Mouse (Mus musculus) olfactory bulb, adult 2 months (tissue): ENCODE data around the gene Phtf2. TPM values are rescaled to one million over a fixed set of nuclear protein-coding genes. Genes with fewer than 3 reads are reported as not detected.
"Not testable (repeated sequence)": the region's sequence is repeated elsewhere in the genome, so short reads cannot be mapped to it uniquely, and the experiment has no call there.

Experiments
- H3K27ac ChIP-seq: fragments of 200-500 bp; 2 replicates; pipeline ENCODE4 v1.5.1; 2012; ENCODE audit warnings: low read depth, low read length; ENCODE audit not compliant: insufficient read depth
- H3K4me1 ChIP-seq: fragments of 200-500 bp; 2 replicates; pipeline ENCODE4 v1.6.1; 2012; ENCODE audit warnings: low read length; ENCODE audit not compliant: control insufficient read depth, insufficient read depth
- H3K4me3 ChIP-seq: fragments of 200-500 bp; 2 replicates; pipeline ENCODE4 v1.5.1; 2012; ENCODE audit warnings: mild to moderate bottlenecking, low read depth, low read length, moderate library complexity; ENCODE audit not compliant: insufficient read depth
- CTCF ChIP-seq: fragments of 200-500 bp; IDR thresholded peaks from 2 replicates; pipeline ENCODE4 v1.5.1; 2012; ENCODE audit warnings: low read depth, mild to moderate bottlenecking, low read length, moderate library complexity; ENCODE audit not compliant: insufficient read depth
- POLR2A ChIP-seq: fragments of 200-500 bp; IDR thresholded peaks from 2 replicates; pipeline ENCODE4 v1.6.1; 2012; ENCODE audit warnings: mild to moderate bottlenecking, low read depth, low read length, moderate library complexity; ENCODE audit not compliant: insufficient read depth
- WGBS: fragments of 180-500 bp; shearing (Covaris S2); methylation state at CpG from one replicate; pipeline ENCODE4 v1.1.7; 2018; 5-methylcytosine and 5-hydroxymethylcytosine counted together
- polyA plus RNA-seq: library from polyadenylated mRNA; stranded (reverse); fragments of >200 nt; gene quantifications from 2 replicates; pipeline ENCODE4 v1.2.4, GENCODE M21; 2012; ENCODE audit warnings: low replicate concordance; ENCODE audit not compliant: missing spikeins, insufficient read depth, insufficient read length

Phtf2 gene
- polyA plus RNA-seq, 1 experiment: not detected

GRCm38 (mm10) chr5:20791793-20792554 lies 90.0 kb downstream of the Phtf2 start:
- no peak overlapping the region for H3K4me3 ChIP-seq
- TF ChIP-seq CTCF: no peak
- no peak for TF ChIP-seq POLR2A
- peak overlapping the region; percentile 50 for H3K27ac ChIP-seq
- 58% methylated on average over 10 of the region's 10 CpGs for WGBS
- peaks cover 5% of the 10 kb centered on the region; the same call in 1 of the 2 replicates for H3K4me1 ChIP-seq

- H3K27ac ChIP-seq, H3K4me3 ChIP-seq, H3K4me1 ChIP-seq: not testable (repeated sequence)
- WGBS: 92% methylated on average over 3 of the region's 5 CpGs
Measured at GRCm38 (mm10) chr5:20786471-20786870, 95.5 kb downstream of the Phtf2 start.

GRCm38 (mm10) chr5:20781116-20781515 lies 100.8 kb downstream of the Phtf2 start:
- Histone ChIP-seq H3K27ac (no peak overlapping the region), H3K4me3 (no peak overlapping the region), H3K4me1 (no peaks in the 10 kb centered on the region)
- 100% methylated on average over 1 of the region's 1 CpGs for WGBS
- no peak for TF ChIP-seq POLR2A
- no peak for TF ChIP-seq CTCF

- H3K27ac ChIP-seq: no peak overlapping the region
- WGBS: 86% methylated on average over 2 of the region's 2 CpGs
- TF ChIP-seq CTCF: no peak
- TF ChIP-seq POLR2A: no peak
- H3K4me1 ChIP-seq: no peaks in the 10 kb centered on the region
- H3K4me3 ChIP-seq: no peak overlapping the region
Measured at GRCm38 (mm10) chr5:20779191-20779590, 102.7 kb downstream of the Phtf2 start.

GRCm38 (mm10) chr5:20778274-20778984 lies 103.5 kb downstream of the Phtf2 start:
- H3K4me1 ChIP-seq: no peaks in the 10 kb centered on the region
- H3K27ac ChIP-seq: no peak overlapping the region
- no peak overlapping the region for H3K4me3 ChIP-seq
- WGBS: 83% methylated on average over 8 of the region's 8 CpGs
- TF ChIP-seq POLR2A (no peak), CTCF (no peak)

- Histone ChIP-seq H3K4me3 (no peak overlapping the region), H3K27ac (no peak overlapping the region), H3K4me1 (no peaks in the 10 kb centered on the region)
- WGBS: 52% methylated on average over 3 of the region's 3 CpGs
- no peak for TF ChIP-seq POLR2A
- no peak for TF ChIP-seq CTCF
Measured at GRCm38 (mm10) chr5:20773341-20773740, 108.6 kb downstream of the Phtf2 start.

- no peaks in the 10 kb centered on the region for H3K4me1 ChIP-seq
- TF ChIP-seq CTCF (no peak), POLR2A (no peak)
- H3K27ac ChIP-seq: no peak overlapping the region
- 91% methylated on average over 7 of the region's 7 CpGs for WGBS
- H3K4me3 ChIP-seq: no peak overlapping the region
Measured at GRCm38 (mm10) chr5:20765365-20765920, 116.5 kb downstream of the Phtf2 start.

- H3K4me3 ChIP-seq, H3K4me1 ChIP-seq, H3K27ac ChIP-seq: not testable (repeated sequence)
- WGBS: 97% methylated on average over 3 of the region's 3 CpGs
Measured at GRCm38 (mm10) chr5:20762441-20762840, 119.5 kb downstream of the Phtf2 start.

GRCm38 (mm10) chr5:20760368-20761162 lies 121.4 kb downstream of the Phtf2 start:
- WGBS: 92% methylated on average over 12 of the region's 12 CpGs
- TF ChIP-seq POLR2A: no peak
- no peak for TF ChIP-seq CTCF
- no peak overlapping the region for H3K27ac ChIP-seq
- no peaks in the 10 kb centered on the region for H3K4me1 ChIP-seq
- no peak overlapping the region for H3K4me3 ChIP-seq
